Mouse (Mus musculus) midbrain, embryonic 11.5 days (tissue): Measurements from ENCODE around the gene BC024978. TPM values are rescaled to one million over a fixed set of nuclear protein-coding genes. Genes with fewer than 3 reads are reported as not detected.
A peak's percentile ranks its signal among the peaks of the same experiment; 100 is the strongest.

Experiments used
- ATAC-seq: fragments of 200-750 bp; cut with Nextera tagmentation; 2 replicates; pipeline ENCODE4 v1.8.0; 2017; ENCODE audit warnings: moderate TSS enrichment, moderate library complexity; ENCODE audit not compliant: low FRiP score
- DNase-seq: peaks from one replicate; pipeline ENCODE4 v3.0.0; 2015; ENCODE audit warnings: low spot score; ENCODE audit errors: missing footprints
- H3K27ac ChIP-seq: fragments of 300-500 bp; sonication (generic); 2 replicates; pipeline ENCODE4 v1.5.1; 2014; ENCODE audit warnings: low read depth, low read length
- H3K27me3 ChIP-seq: fragments of 300-500 bp; sonication (generic); 2 replicates; pipeline ENCODE4 v1.6.1; 2014; ENCODE audit warnings: mild to moderate bottlenecking, low read length, moderate library complexity, mixed read lengths; ENCODE audit not compliant: control insufficient read depth, insufficient read depth
- H3K36me3 ChIP-seq: fragments of 300-500 bp; sonication (generic); 2 replicates; pipeline ENCODE4 v1.6.1; 2014; ENCODE audit warnings: mild to moderate bottlenecking, low read length, moderate library complexity, mixed read lengths; ENCODE audit not compliant: control insufficient read depth, insufficient read depth
- H3K4me1 ChIP-seq: fragments of 300-500 bp; sonication (generic); 2 replicates; pipeline ENCODE4 v1.6.1; 2014; ENCODE audit warnings: low read length; ENCODE audit not compliant: control insufficient read depth, insufficient read depth
- H3K4me2 ChIP-seq: fragments of 300-500 bp; sonication (generic); 2 replicates; pipeline ENCODE4 v1.6.1; 2014; ENCODE audit warnings: mild to moderate bottlenecking, moderate library complexity
- H3K4me3 ChIP-seq: fragments of 300-500 bp; sonication (generic); 2 replicates; pipeline ENCODE4 v1.5.1; 2014; ENCODE audit warnings: low read depth, low read length
- H3K9ac ChIP-seq: fragments of 300-500 bp; sonication (generic); 2 replicates; pipeline ENCODE4 v1.6.1; 2014; ENCODE audit warnings: low read length
- H3K9me3 ChIP-seq: fragments of 300-500 bp; sonication (generic); 2 replicates; pipeline ENCODE4 v1.6.1; 2016; ENCODE audit warnings: low read length; ENCODE audit not compliant: control insufficient read depth
- WGBS: fragments of 180-500 bp; shearing (Covaris S2); extraction: QIAGEN DNeasy Blood & Tissue Kit; methylation state at CpG from one replicate; pipeline ENCODE4 v1.1.7; 2014; 5-methylcytosine and 5-hydroxymethylcytosine counted together
- microRNA counts: library from miRNA; unstranded; fragments of <30 nt; microRNA quantifications from one replicate; lab custom pipeline; 2015
- microRNA-seq: library from miRNA; unstranded; fragments of <30 nt; microRNA quantifications from one replicate; pipeline ENCODE4, GENCODE M21; 2017
- polyA plus RNA-seq: library from polyadenylated mRNA; unstranded; fragments of >200 nt; fragmentation: Nextera tagmentation; extraction: Ambion mirVana; gene quantifications from 2 replicates; pipeline ENCODE4 v1.2.1, GENCODE M21; 2014

The BC024978 gene
- polyA plus RNA-seq, 1 experiment from 2014 or later: 4.0 TPM

GRCm38 (mm10) chr7:27257852-27258204 is 62.2 kb downstream of the BC024978 start:
- Histone ChIP-seq H3K27me3 (no peaks in the 10 kb centered on the region), H3K9me3 (no peaks in the 10 kb centered on the region), H3K9ac (peak overlapping the region; percentile 52; the same call in 1 of the 2 replicates), H3K27ac (peak overlapping the region; percentile 38), H3K4me3 (peak overlapping the region; percentile 86), H3K4me1 (peaks cover 20% of the 10 kb centered on the region; the same call in 1 of the 2 replicates), H3K36me3 (peaks cover 2% of the 10 kb centered on the region; the same call in 1 of the 2 replicates), H3K4me2 (peak overlapping the region; percentile 86)
- ATAC-seq: peak; percentile 47
- WGBS: 3% methylated on average over 5 of the region's 6 CpGs
- DNase-seq: peak; percentile 87

DNA sequence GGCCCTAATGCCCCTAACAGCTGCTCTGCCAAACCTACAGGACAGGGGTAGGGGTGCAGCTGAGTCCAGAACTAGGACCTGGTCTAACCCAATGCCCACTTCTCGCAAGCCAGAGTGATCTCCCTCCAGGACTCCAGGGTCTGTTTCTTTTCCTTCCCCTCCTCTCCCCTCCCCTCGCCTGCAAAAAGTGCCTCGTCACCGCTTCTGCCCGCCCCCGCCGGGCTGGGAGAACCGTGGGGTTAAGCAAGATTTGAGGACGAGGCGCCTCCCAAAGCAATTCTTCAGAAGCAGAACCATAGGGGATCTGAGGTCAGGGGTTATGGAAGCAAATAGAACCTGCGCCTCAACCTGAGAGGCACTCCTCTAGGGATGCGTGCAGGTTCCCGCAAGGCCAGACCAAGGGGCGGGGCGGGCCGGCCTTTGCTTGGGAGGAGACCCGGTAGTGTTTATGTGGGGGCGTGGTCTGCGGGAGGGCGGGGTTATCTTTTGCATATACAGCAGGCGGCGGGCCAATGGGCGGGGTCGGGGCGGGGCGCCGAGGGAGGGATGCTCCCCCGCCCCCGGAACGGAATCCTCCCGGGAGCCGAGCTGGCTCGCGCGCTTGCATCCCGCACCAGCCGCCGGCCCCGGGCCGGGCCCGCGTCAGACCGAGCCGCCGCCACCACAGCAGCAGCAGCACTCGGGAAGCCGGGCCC is 62.8 kb downstream of the BC024978 start, which contains the start of gene Numbl:
Gene Numbl (plus strand): TSS at position 229 of the 695 bp plus-strand sequence.
- ATAC-seq: peak; percentile 89
- H3K9ac ChIP-seq: peak within 1 kb of the TSS; percentile 89
- H3K27me3 ChIP-seq: no peaks in the 10 kb centered on the region
- H3K9me3 ChIP-seq: no peaks in the 10 kb centered on the region
- peak within 1 kb of the TSS; percentile 86 for H3K4me2 ChIP-seq
- peaks cover 2% of the 10 kb centered on the region; the same call in 1 of the 2 replicates for H3K36me3 ChIP-seq
- peak; percentile 100 for DNase-seq
- peak within 1 kb of the TSS; percentile 86 for H3K4me3 ChIP-seq
- WGBS: under 1% methylated on average over 47 of the region's 47 CpGs
- peak within 1 kb of the TSS; percentile 75 for H3K27ac ChIP-seq
- H3K4me1 ChIP-seq: peaks cover 20% of the 10 kb centered on the region; the same call in 1 of the 2 replicates

DNA sequence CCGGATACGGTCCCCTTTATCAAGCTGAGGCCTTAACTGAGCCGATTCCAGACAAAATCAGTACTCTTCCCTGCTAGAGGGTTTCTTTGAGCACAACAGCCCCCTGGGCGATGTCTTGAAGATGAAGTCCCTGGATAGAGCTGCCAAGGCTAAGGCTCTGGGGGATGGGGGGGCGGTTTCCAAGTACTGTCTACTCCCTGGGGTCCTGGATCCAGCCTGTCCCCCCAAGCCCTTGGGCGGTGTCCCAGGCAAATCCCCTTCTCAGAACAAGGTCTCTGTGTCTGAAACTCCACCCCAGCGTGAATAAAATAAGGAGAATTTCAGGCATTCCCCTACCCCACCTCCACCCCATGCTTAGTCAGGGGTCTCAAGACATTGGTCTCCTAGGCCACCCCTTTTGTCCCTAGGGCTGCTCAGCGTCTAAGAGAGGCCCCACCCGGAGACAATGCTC is 63.7 kb downstream of the BC024978 start:
- H3K9me3 ChIP-seq: no peaks in the 10 kb centered on the region
- 0% methylated on average over 9 of the region's 9 CpGs for WGBS
- ATAC-seq: peak; percentile 9; the same call in 1 of the 2 replicates
- H3K4me1 ChIP-seq: peaks cover 20% of the 10 kb centered on the region; the same call in 1 of the 2 replicates
- DNase-seq: peak; percentile 94
- H3K36me3 ChIP-seq: peaks cover 2% of the 10 kb centered on the region
- H3K4me2 ChIP-seq: peak overlapping the region; percentile 86
- H3K9ac ChIP-seq: peak overlapping the region; percentile 89
- no peaks in the 10 kb centered on the region for H3K27me3 ChIP-seq
- H3K27ac ChIP-seq: peak overlapping the region; percentile 75
- H3K4me3 ChIP-seq: peak overlapping the region; percentile 86

- Histone ChIP-seq H3K36me3 (peaks cover 2% of the 10 kb centered on the region), H3K27me3 (no peaks in the 10 kb centered on the region), H3K4me1 (peaks cover 20% of the 10 kb centered on the region; the same call in 1 of the 2 replicates), H3K4me2 (peak overlapping the region; percentile 86), H3K9ac (peak overlapping the region; percentile 89), H3K27ac (peak overlapping the region; percentile 75), H3K9me3 (no peaks in the 10 kb centered on the region), H3K4me3 (peak overlapping the region; percentile 86)
- no peak for DNase-seq
- ATAC-seq: no peak
- WGBS: 45% methylated on average over 5 of the region's 5 CpGs
These were observed 64.2 kb downstream of the BC024978 start for GRCm38 (mm10) chr7:27259771-27260170.

MicroRNAs encoded within 50 kb of the gene (microRNA counts, 519-probe panel; counts per million panel counts)
- microRNA mmu-miR-1191 (lab: Ali Mortazavi, UCI): not detected

Small RNA genes lying within 50 kb of the gene (microRNA-seq; reads per million reads assigned to microRNA genes)
- gene Mir1191: 1.9 reads per million, percentile 3 among the genes with 10 or more reads in this experiment
- not detected for gene Mir3101

Other genes with a start within 250 kb of the BC024978 start
- not detected in 2 replicates for gene Cyp2a12, start 166.7 kb upstream of the BC024978 start, polyA plus RNA-seq
- not detected in 2 replicates for gene Cyp2f2, start 75.9 kb upstream of the BC024978 start, polyA plus RNA-seq
- 0.11 and 0.19 TPM in 2 replicates for gene Cyp2t4, start 42.1 kb upstream of the BC024978 start, polyA plus RNA-seq
- 36.4 and 43.5 TPM in 2 replicates for gene Egln2, start 29.0 kb upstream of the BC024978 start, polyA plus RNA-seq
- 57.4 and 59.1 TPM in 2 replicates for gene Rab4b, start 16.9 kb upstream of the BC024978 start, polyA plus RNA-seq
- not detected in 2 replicates for gene Gm21983, start 14.7 kb upstream of the BC024978 start, polyA plus RNA-seq
- gene Mia, start 14.6 kb upstream of the BC024978 start, polyA plus RNA-seq: 0.93 and 1.4 TPM in 2 replicates
- 339 and 364 TPM in 2 replicates for gene Snrpa, start 490 bp downstream of the BC024978 start, polyA plus RNA-seq
- 5.0 and 6.6 TPM in 2 replicates for gene Itpkc, start 32.9 kb downstream of the BC024978 start, polyA plus RNA-seq
- gene Coq8b, start 37.2 kb downstream of the BC024978 start, polyA plus RNA-seq: 16.1 and 16.6 TPM in 2 replicates
- gene Numbl, start 62.7 kb downstream of the BC024978 start, polyA plus RNA-seq: 16.9 and 17.7 TPM in 2 replicates
- gene Ltbp4, start 141.9 kb downstream of the BC024978 start, polyA plus RNA-seq: 2.9 and 5.8 TPM in 2 replicates
- gene Shkbp1, start 160.2 kb downstream of the BC024978 start, polyA plus RNA-seq: 45.9 and 50.7 TPM in 2 replicates
- gene Gm20479, start 161.6 kb downstream of the BC024978 start, polyA plus RNA-seq: not detected in 2 replicates